Mouse (Mus musculus) c-Kit-negative CD71-positive TER-119-positive erythroid progenitor cells, embryonic 14.5 days (primary cell): Measurements from ENCODE around the gene Hip1r.
A peak's percentile ranks its signal among the peaks of the same experiment; 100 is the strongest.
"Not testable (repeated sequence)": the region's sequence is repeated elsewhere in the genome, so short reads cannot be mapped to it uniquely, and the experiment has no call there.

ENCODE experiments used
- DNase-seq: peaks from one replicate; pipeline ENCODE4 v3.0.0-alpha.2; 2013; ENCODE audit warnings: low read depth, low spot score

The Hip1r gene

GRCm38 (mm10) chr5:124035806-124036205, 62.4 kb downstream of the Hip1r start:
- DNase-seq: no peak

GRCm38 (mm10) chr5:124036341-124036740, 62.9 kb downstream of the Hip1r start:
- DNase-seq: no peak

- no peak for DNase-seq
Measured at GRCm38 (mm10) chr5:124036836-124037235, 63.4 kb downstream of the Hip1r start.

DNA sequence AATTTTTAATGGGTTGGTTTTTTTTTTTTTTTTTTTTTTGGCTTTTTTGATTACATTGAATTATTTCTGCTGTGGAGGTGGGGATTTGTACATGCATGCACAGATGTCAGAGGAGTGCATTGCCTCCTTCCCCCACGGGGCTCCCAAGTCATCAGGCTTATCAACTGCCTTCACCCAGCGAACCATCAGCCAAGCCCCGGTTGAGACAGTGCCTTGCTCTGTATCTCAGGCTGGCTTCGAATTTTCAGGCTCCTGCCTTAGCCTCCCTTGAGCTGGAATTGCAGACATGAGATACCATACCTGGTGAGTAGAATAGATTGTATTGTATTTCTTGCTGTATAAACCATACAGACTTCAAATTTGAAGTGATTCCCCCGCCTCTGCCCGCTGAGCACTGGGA, 66.2 kb downstream of the Hip1r start:
- no peak for DNase-seq

GRCm38 (mm10) chr5:124041097-124041496, 67.7 kb downstream of the Hip1r start:
- DNase-seq: no peak

DNA sequence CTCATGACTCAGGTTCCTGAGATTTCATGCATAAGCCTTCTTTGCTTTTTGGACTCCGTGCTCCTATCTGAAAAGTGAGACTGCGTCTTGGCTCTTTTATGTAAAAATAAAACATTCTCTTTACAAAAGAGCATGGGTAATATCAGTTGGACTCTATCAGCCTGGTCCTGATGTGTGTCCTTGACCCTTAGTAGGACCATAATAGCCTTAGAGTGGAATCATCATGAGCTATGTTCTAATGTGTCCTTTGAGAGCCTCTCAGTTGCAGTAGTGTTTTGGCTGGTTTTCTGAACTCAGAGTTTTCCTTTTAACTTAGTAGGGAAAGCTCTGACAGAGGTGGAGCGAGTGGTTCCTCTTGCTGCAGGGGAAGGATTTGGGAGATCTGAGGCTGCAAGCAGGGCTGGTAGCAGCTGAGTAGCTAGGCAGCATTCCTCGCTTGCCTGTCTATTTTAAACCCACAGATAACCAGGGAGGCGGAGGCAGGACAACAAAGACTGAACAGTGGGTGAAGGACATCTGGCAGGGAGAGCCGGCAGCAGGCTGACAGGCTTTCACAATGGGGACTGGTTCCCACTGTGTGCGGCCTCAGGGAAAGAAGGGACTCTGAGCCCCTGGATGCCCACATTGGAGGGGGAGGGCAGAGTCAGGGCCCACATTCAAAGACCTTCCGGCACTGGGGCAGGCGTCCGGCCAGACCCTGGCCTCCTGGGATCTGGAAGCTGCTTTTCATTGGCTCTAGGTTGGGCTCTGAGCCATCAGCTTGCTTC, 70.0 kb downstream of the Hip1r start:
- no peak for DNase-seq

- no peak for DNase-seq
Measured at GRCm38 (mm10) chr5:124043999-124044398, 70.6 kb downstream of the Hip1r start.

DNA sequence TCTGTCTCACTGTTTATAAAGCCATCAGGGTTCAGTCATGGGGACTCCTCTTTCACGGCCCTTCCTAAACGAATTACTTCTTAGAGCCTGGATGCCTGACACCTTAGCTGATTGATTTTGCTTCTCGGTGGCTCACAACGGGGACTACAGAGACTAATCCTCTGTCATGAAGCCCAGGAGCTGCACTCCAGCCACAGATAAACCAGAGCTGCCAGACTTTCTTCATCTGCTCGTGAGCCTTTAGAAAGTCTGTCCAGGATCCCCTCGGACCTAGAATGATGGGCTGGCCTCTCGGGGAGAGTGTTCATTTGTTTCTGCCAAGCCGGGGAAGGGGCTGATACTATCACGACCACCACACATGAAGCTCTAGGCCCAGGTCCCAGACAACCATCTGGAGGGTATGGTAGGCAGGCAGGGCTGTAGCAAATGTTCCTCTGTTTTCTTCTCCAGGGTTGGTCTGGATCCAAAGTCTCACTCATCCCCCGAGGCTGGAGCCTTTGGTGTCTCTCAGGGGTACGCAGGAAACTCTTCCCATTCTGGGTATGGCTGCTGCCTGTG, 72.1 kb downstream of the Hip1r start:
- DNase-seq: no peak

DNA sequence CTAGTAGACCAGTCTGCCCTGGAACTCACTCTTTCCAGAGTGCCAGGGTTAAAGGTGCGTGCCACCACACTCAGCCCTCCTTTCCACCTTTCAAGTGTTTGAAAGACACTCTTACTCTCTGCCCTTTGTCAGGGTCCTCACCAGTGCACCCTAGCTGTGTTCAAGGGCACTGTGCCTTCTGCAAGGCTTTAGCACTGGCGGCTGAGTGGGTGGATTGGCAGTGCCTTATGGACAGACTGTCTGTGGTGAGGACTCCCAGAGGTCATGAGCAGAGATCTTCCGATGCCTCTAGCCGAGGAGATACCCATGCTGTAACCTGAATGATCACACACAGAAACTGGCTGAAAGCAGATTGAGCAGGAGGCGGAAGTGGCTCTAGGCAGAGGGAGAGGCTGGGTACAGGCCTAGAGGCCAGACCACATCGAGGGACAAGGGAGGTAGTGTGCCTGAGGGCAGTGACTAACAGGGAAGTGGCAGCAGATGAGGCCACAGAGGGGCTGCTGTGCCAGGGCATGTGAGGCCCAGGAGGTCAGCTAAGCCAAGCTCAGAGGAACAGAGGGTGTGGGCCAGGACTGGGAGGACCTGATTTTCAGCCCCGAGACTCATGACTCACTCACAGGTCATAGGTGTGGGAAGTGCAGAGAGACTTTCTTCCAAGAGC, 73.4 kb downstream of the Hip1r start:
- no peak for DNase-seq

DNA sequence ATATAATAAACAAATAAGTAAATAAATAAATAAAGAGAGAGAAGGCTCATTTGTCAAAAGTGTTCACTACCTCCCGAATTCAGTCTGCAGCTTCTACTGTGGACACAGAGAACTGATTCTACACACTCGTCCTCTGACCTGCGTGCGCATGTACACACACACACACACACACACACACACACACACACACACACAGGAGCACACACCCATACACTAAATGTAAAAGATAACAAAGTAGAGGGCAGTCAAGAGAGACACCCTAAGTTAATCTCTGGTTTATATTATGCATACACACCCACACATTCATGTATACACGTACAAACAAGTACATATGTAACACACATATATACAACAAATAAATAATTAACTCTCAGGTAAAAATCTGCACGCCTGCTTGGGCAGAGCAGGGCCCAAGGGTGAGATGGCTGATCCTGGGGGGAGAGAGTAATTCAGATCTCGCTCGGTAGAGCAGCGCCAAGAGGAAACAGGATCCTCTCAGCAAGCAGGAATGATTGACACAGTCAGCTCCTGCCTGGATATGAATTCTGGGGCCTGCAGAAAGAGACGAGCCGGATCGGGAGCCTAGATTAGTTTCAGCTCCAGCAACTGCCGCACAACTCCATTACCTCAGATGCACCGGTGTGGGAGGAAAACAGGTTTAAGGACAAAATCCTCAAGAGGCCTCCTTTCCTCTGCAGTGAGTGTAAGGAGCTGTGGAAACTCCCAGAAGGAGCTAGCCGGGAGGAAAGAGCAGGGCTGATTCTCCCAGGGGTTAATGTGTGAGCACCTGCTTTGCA, 76.0 kb downstream of the Hip1r start:
- DNase-seq: no peak

- DNase-seq: no peak
Measured at GRCm38 (mm10) chr5:124050095-124051050, 76.9 kb downstream of the Hip1r start.

DNA sequence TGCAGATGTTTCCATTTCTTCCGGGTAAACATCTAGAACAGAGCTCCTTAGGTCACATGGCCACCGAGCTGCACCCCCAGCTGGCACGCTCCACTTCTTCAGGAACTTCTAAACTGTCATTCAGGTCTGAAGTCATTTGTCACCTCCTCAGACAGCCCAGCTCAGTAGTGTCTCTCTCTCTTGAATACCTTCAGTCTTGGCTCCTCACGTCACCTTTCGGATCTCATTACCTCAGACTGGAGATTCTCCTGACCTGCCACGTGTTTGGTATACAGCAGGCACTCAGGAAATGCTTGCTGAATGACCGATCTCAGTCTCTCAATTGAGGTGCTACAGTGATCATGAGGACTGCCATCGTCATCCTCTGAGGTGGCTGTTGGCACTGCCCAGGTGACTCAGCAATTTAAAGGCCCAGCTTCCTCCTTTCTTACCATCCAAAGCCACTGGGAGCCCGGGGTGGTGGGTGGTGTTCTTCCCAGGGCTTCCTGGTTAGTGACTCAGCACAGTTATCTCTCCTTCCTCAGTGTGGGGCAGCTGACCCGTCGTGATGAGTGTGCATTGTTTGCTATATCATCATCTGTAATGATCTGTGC, 78.6 kb downstream of the Hip1r start:
- DNase-seq: peak; percentile 92

DNA sequence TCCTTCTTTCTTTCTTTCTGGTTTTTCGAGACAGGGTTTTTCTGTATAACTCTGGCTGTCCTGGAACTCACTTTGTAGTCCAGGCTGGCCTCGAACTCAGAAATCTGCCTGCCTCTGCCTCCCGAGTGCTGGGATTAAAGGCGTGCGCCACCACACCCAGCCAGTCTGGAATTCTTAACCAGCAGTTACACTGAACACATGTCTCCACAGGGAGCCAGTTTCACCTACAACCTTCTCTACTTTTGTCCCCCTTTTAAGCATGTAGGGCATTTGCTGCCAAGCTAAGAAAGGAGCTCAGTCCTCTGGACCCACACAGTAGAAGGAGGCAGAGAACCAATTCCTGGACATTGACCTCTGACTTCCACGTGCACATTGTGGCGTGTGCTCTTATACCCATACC, 79.2 kb downstream of the Hip1r start:
- not testable (repeated sequence) for DNase-seq
